Mouse (Mus musculus): ENCODE data around the gene Nme3.
A peak's percentile ranks its signal among the peaks of the same experiment; 100 is the strongest.

DNA sequence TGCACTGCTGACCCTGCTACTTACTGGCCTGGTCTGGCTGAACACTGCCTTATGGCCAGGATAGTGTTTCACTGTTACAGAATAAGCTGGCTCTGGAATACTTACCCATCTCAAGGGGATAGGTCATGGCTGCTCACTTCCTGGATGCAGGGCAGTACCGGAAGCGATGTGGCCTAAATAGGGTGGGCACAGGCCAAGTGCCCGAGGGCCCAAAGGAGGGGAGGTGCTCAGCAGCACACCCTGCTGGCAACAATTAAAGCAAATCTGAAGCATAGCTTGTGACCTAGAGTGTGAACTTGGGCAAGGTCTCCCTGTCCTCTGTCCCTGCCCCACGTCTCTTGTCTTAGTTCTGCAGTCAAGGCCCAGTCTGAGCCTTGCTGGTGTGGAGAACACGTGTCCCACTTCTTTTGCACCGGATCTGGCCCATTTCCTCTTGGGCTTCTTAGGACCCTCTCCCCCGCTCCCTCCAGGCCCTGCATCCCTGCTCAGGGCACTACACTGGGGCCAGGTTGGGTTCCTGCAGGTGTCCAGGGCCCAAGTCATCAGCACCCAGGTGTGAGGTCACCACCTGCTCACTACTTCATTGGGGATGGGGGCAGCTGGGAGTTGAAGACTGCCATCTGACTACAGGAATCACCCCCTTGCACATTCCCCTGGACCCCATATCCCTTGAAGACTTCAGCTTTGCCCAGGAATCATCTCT lies 14.4 kb upstream of the Nme3 start:
- TF ChIP-seq CTCF (IDR thresholded peaks at IDR 0.05; ENCODE audit: low read depth) = peak; percentile 80
- TF ChIP-seq EP300 (IDR thresholded peaks at IDR 0.05; ENCODE audit: low read depth) = no peak
